Mouse (Mus musculus): Measurements from ENCODE around the gene Arl8b. TPM values are rescaled to one million over a fixed set of nuclear protein-coding genes. Genes with fewer than 3 reads are reported as not detected.
A peak's percentile ranks its signal among the peaks of the same experiment; 100 is the strongest.

Arl8b gene
- polyA plus RNA-seq, 1 experiment from 2014 or later = 109 TPM

GRCm38 (mm10) chr6:108759698-108760039 lies 23.2 kb upstream of the Arl8b start:
- no peak for ATAC-seq (ENCODE audit: low FRiP score, low read depth)
- no peaks in the 10 kb centered on the region for H3K27me3 ChIP-seq
- H3K27ac ChIP-seq (replicated peaks) = no peak overlapping the region
- no peaks in the 10 kb centered on the region for H3K36me3 ChIP-seq
- no peak overlapping the region for H3K9ac ChIP-seq
- no peak overlapping the region for H3K4me2 ChIP-seq
- H3K4me3 ChIP-seq = no peak overlapping the region
- 76% methylated on average over 5 of the region's 5 CpGs for WGBS
- H3K4me1 ChIP-seq (replicated peaks) = no peaks in the 10 kb centered on the region
- no peaks in the 10 kb centered on the region for H3K9me3 ChIP-seq

- Histone ChIP-seq H3K27me3 (no peaks in the 10 kb centered on the region), H3K4me2 (no peak overlapping the region), H3K36me3 (no peaks in the 10 kb centered on the region), H3K9me3 (no peaks in the 10 kb centered on the region), H3K9ac (no peak overlapping the region), H3K4me3 (no peak overlapping the region), H3K27ac (replicated peaks) (no peak overlapping the region), H3K4me1 (replicated peaks) (no peaks in the 10 kb centered on the region)
- WGBS = 87% methylated on average over 3 of the region's 3 CpGs
- ATAC-seq (ENCODE audit: low FRiP score, low read depth) = no peak
Measured at GRCm38 (mm10) chr6:108770880-108771279, 12.0 kb upstream of the Arl8b start.

GRCm38 (mm10) chr6:108772913-108773312 lies 10.0 kb upstream of the Arl8b start:
- 15% methylated on average over 9 of the region's 9 CpGs for WGBS
- Histone ChIP-seq H3K9ac (no peak overlapping the region), H3K27me3 (no peaks in the 10 kb centered on the region)

GRCm38 (mm10) chr6:108773480-108773879 lies 9.4 kb upstream of the Arl8b start:
- no peak for ATAC-seq (ENCODE audit: low FRiP score, low read depth)
- 89% methylated on average over 6 of the region's 6 CpGs for WGBS

More at GRCm38 (mm10) chr6:108772913-108773312, 10.0 kb upstream of the Arl8b start:
- H3K36me3 ChIP-seq = no peaks in the 10 kb centered on the region
- no peak overlapping the region for H3K4me2 ChIP-seq
- no peak overlapping the region for H3K27ac ChIP-seq (replicated peaks)
- H3K4me1 ChIP-seq (replicated peaks) = no peaks in the 10 kb centered on the region
- no peak for ATAC-seq (ENCODE audit: low FRiP score, low read depth)
- H3K4me3 ChIP-seq = no peak overlapping the region
- no peaks in the 10 kb centered on the region for H3K9me3 ChIP-seq

GRCm38 (mm10) chr6:108776274-108776673 lies 6.6 kb upstream of the Arl8b start:
- no peak overlapping the region for H3K9ac ChIP-seq
- no peak for ATAC-seq (ENCODE audit: low FRiP score, low read depth)
- no peaks in the 10 kb centered on the region for H3K9me3 ChIP-seq
- H3K36me3 ChIP-seq = no peaks in the 10 kb centered on the region
- no peak overlapping the region for H3K27ac ChIP-seq (replicated peaks)
- no peak overlapping the region for H3K4me2 ChIP-seq
- no peaks in the 10 kb centered on the region for H3K27me3 ChIP-seq
- no peak overlapping the region for H3K4me3 ChIP-seq
- H3K4me1 ChIP-seq (replicated peaks) = no peaks in the 10 kb centered on the region

More at GRCm38 (mm10) chr6:108773480-108773879, 9.4 kb upstream of the Arl8b start:
- no peak overlapping the region for H3K4me2 ChIP-seq
- no peak overlapping the region for H3K4me3 ChIP-seq
- no peaks in the 10 kb centered on the region for H3K36me3 ChIP-seq
- no peaks in the 10 kb centered on the region for H3K9me3 ChIP-seq
- no peaks in the 10 kb centered on the region for H3K27me3 ChIP-seq
- no peak overlapping the region for H3K9ac ChIP-seq
- no peak overlapping the region for H3K27ac ChIP-seq (replicated peaks)
- no peaks in the 10 kb centered on the region for H3K4me1 ChIP-seq (replicated peaks)

- no peaks in the 10 kb centered on the region for H3K27me3 ChIP-seq
- WGBS = 76% methylated on average over 8 of the region's 8 CpGs
- ATAC-seq (ENCODE audit: low FRiP score, low read depth) = no peak
- H3K4me3 ChIP-seq = no peak overlapping the region
- H3K4me2 ChIP-seq = no peak overlapping the region
- H3K27ac ChIP-seq (replicated peaks) = no peak overlapping the region
- H3K9ac ChIP-seq = no peak overlapping the region
- H3K36me3 ChIP-seq = no peaks in the 10 kb centered on the region
- no peaks in the 10 kb centered on the region for H3K9me3 ChIP-seq
- H3K4me1 ChIP-seq (replicated peaks) = no peaks in the 10 kb centered on the region
Measured at GRCm38 (mm10) chr6:108777560-108778287, 5.2 kb upstream of the Arl8b start.

GRCm38 (mm10) chr6:108778399-108778798 lies 4.5 kb upstream of the Arl8b start:
- Histone ChIP-seq H3K36me3 (no peaks in the 10 kb centered on the region), H3K9me3 (no peaks in the 10 kb centered on the region), H3K9ac (no peak overlapping the region), H3K27ac (replicated peaks) (no peak overlapping the region), H3K4me1 (replicated peaks) (no peaks in the 10 kb centered on the region), H3K4me3 (no peak overlapping the region), H3K4me2 (no peak overlapping the region), H3K27me3 (no peaks in the 10 kb centered on the region)
- 80% methylated on average over 5 of the region's 5 CpGs for WGBS
- ATAC-seq (ENCODE audit: low FRiP score, low read depth) = no peak

GRCm38 (mm10) chr6:108781865-108782264 lies 1.0 kb upstream of the Arl8b start:
- Histone ChIP-seq H3K9ac (no peak overlapping the region), H3K27ac (replicated peaks) (no peak overlapping the region)
- 70% methylated on average over 6 of the region's 6 CpGs for WGBS

GRCm38 (mm10) chr6:108783184-108783881 lies 434 bp downstream of the Arl8b start:
- ATAC-seq (ENCODE audit: low FRiP score, low read depth) = peak; percentile 82
- WGBS = under 1% methylated on average over 57 of the region's 57 CpGs

More at GRCm38 (mm10) chr6:108781865-108782264, 1.0 kb upstream of the Arl8b start:
- no peak overlapping the region for H3K4me2 ChIP-seq
- no peaks in the 10 kb centered on the region for H3K36me3 ChIP-seq
- no peak overlapping the region for H3K4me3 ChIP-seq
- no peak for ATAC-seq (ENCODE audit: low FRiP score, low read depth)
- H3K9me3 ChIP-seq = no peaks in the 10 kb centered on the region
- no peaks in the 10 kb centered on the region for H3K27me3 ChIP-seq
- H3K4me1 ChIP-seq (replicated peaks) = peaks cover 30% of the 10 kb centered on the region

GRCm38 (mm10) chr6:108784056-108784455 lies 1.2 kb downstream of the Arl8b start:
- H3K36me3 ChIP-seq = no peaks in the 10 kb centered on the region
- H3K9me3 ChIP-seq = no peaks in the 10 kb centered on the region
- ATAC-seq (ENCODE audit: low FRiP score, low read depth) = no peak
- peaks cover 30% of the 10 kb centered on the region for H3K4me1 ChIP-seq (replicated peaks)
- H3K27ac ChIP-seq (replicated peaks) = peak overlapping the region; percentile 89; the same call in 1 of the 2 replicates
- H3K27me3 ChIP-seq = no peaks in the 10 kb centered on the region
- 37% methylated on average over 11 of the region's 11 CpGs for WGBS
- peak overlapping the region; percentile 90 for H3K4me3 ChIP-seq
- peak overlapping the region; percentile 64 for H3K4me2 ChIP-seq
- peak overlapping the region; percentile 99 for H3K9ac ChIP-seq

More at GRCm38 (mm10) chr6:108783184-108783881, 434 bp downstream of the Arl8b start:
- H3K4me2 ChIP-seq = peak overlapping the region; percentile 64
- H3K9me3 ChIP-seq = no peaks in the 10 kb centered on the region
- H3K9ac ChIP-seq = peak overlapping the region; percentile 99
- H3K36me3 ChIP-seq = no peaks in the 10 kb centered on the region
- H3K4me1 ChIP-seq (replicated peaks) = peaks cover 30% of the 10 kb centered on the region
- peak overlapping the region; percentile 89 for H3K27ac ChIP-seq (replicated peaks)
- peak overlapping the region; percentile 90 for H3K4me3 ChIP-seq
- no peaks in the 10 kb centered on the region for H3K27me3 ChIP-seq

- no peaks in the 10 kb centered on the region for H3K36me3 ChIP-seq
- H3K27ac ChIP-seq (replicated peaks) = no peak overlapping the region
- H3K9ac ChIP-seq = peak overlapping the region; percentile 99; the same call in 1 of the 2 replicates
- no peak for ATAC-seq (ENCODE audit: low FRiP score, low read depth)
- peaks cover 30% of the 10 kb centered on the region for H3K4me1 ChIP-seq (replicated peaks)
- WGBS = 73% methylated on average over 5 of the region's 5 CpGs
- H3K27me3 ChIP-seq = no peaks in the 10 kb centered on the region
- H3K4me2 ChIP-seq = peak overlapping the region; percentile 64
- peak overlapping the region; percentile 90 for H3K4me3 ChIP-seq
- H3K9me3 ChIP-seq = no peaks in the 10 kb centered on the region
Measured at GRCm38 (mm10) chr6:108784796-108785195, 1.9 kb downstream of the Arl8b start.

GRCm38 (mm10) chr6:108785551-108785950 lies 2.7 kb downstream of the Arl8b start:
- Histone ChIP-seq H3K4me3 (no peak overlapping the region), H3K9ac (no peak overlapping the region), H3K27me3 (no peaks in the 10 kb centered on the region), H3K9me3 (no peaks in the 10 kb centered on the region), H3K4me2 (0 out of 2 replicates have a peak overlapping the region, but pooled peaks have one; percentile 64), H3K36me3 (no peaks in the 10 kb centered on the region), H3K4me1 (replicated peaks) (peaks cover 30% of the 10 kb centered on the region), H3K27ac (replicated peaks) (no peak overlapping the region)
- 94% methylated on average over 3 of the region's 3 CpGs for WGBS
- ATAC-seq (ENCODE audit: low FRiP score, low read depth) = no peak
